Mouse (Mus musculus) spleen, adult 18-20 months (tissue): ENCODE measurements around the gene Cysltr2.
A peak's percentile ranks its signal among the peaks of the same experiment; 100 is the strongest.

Experiments
- DNase-seq, 2 experiments: peaks; one replicate each; pipeline ENCODE4 v3.0.0; 2022; ENCODE audit warnings: mixed read lengths in 2 of 2

Cysltr2 gene

DNA sequence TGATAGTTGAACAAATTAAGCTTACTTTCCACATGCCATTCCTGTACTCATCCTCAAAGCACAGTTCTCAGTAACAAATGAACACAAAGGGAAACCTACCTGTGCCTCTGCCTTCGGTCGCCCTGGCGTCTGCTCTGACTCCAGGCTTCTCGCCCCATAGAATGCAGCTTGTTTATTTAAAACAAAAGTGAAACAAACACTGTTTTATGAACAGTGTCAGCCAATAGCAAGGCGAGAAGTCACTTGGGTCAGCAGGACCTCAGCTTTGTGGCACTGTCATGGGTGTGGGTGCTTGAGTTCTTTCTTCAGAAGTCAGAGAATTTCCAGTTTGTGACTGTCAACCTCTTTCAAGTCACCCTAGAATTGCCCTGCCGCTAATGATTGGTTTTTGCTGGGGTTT is at the start of gene Cysltr2:
TSS of gene Cysltr2 (minus strand) at position 178 of the 400 bp plus-strand sequence.
- DNase-seq, result no peak

- no peak for DNase-seq
Measured at GRCm38 (mm10) chr14:73094802-73095550, 46.1 kb upstream of the Cysltr2 start.

- DNase-seq, result no peak
Measured at GRCm38 (mm10) chr14:73092871-73093270, 44.0 kb upstream of the Cysltr2 start.

DNA sequence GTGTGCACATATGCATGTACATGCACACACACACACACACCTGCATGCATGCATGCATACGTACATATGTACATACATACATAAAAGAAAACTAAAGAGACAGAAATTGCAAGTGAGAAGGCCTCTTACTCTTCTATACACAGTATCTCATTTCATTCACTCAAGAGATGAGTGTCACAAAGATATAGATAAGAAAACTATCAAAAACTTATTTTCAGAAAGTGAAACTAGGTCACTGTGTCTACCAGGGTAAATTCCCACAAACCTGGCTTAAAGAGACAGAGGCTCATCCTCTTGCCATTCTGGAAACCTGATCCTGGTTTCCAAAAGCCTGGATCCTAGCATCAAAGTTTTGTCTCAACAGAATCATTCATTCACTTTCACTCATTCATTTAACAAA is 39.3 kb upstream of the Cysltr2 start:
- DNase-seq, result no peak

DNA sequence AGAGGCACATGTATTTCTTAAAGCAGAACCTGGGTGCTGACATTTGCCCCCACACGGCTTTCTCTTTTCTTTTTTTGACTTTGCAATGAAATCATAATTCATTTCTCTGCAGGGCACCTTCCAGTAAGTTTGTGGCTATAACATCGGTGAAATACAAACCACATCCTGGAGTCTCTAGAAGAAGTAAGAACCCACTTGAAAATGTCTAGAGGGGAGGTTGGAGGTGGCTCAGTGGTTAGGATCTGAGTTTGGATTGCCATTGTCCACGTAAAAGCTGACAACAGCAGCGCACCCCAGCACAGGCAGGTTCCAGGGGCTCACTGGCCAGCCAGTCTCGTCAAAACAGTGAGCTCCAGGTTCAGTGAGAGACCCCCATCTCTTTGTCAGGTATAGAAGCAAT is 38.8 kb upstream of the Cysltr2 start:
- no peak for DNase-seq

DNA sequence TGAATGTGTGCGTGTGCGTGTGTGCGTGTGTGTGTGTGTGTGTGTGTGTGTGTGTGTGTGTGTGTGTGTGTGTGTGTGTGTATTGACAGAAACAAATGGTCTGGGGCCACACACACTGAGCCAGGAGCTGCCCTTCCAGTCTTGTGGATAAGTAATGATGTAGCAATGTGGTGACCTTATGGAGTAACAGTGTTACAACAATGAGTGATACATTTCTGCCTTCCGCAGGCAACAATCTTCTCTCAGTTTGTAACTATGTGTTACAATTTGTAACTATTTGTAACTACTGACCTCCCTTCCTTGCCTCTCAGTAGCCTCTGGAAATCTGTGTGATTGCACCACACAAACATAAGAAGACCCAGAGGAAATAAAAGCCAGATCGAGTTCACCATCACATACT is 38.3 kb upstream of the Cysltr2 start:
- no peak for DNase-seq

GRCm38 (mm10) chr14:73086425-73086824 is 37.5 kb upstream of the Cysltr2 start:
- no peak for DNase-seq

- no peak for DNase-seq
Measured at GRCm38 (mm10) chr14:73083563-73083962, 34.6 kb upstream of the Cysltr2 start.

GRCm38 (mm10) chr14:73064460-73064859 is 15.5 kb upstream of the Cysltr2 start:
- DNase-seq, result no peak

GRCm38 (mm10) chr14:73058755-73059154 is 9.8 kb upstream of the Cysltr2 start:
- DNase-seq, result no peak

- DNase-seq, result no peak
Measured at GRCm38 (mm10) chr14:73057764-73058163, 8.8 kb upstream of the Cysltr2 start.

DNA sequence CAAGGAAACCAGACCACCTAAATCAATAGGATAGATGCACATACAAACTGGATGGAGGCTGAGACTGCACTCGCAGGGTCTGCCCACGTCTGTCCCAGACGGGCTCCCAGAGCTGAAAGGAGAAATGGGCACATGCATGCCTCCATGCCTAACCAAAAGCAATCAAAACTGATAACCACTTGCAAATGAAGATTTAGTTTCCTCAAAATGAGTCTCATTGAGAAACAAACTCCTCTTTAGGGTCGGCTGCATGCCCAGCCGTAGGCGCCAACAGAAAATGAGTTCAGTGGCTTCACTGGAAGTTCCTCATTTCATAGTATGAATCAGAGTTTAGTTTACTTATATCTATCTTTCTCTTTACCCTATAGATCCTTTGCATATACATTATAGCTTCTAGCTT is 7.9 kb upstream of the Cysltr2 start:
- no peak for DNase-seq

DNA sequence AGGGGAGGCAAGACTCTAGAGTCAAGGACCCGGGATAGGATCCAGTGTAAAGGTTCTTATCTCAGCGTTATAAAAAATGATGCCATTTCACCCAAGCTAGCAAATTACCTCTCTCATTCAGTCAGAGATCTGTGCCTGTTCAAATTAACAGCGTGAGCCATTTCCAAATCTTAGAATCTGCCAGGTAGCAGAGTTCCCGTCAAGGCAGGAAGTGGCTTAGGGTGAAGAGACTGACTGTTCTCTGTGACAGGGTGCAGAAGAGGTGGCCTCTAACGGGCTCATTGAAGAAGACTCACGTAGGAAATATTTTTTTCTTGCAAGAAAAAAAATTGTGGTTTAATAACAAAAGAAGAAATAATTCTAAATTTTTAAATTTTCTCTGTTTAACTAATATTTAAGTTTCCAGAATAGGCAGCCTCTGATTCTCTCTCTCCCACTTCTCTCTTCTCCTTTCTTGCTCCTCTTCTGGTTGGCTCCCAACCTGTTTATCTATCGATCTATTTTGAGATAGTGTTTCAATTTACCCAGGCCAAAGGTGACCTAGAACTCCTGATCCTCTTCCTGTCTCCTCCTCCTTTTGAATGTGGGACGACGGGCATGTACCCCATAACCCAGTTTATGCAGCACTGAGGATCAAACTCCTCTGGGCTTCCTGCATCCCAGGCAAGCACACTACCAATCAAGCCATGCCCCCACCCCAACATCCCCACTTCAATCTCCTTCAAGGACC is 3.5 kb downstream of the Cysltr2 start:
- DNase-seq, result no peak

GRCm38 (mm10) chr14:73041689-73042088 is 7.2 kb downstream of the Cysltr2 start:
- DNase-seq, result no peak

DNA sequence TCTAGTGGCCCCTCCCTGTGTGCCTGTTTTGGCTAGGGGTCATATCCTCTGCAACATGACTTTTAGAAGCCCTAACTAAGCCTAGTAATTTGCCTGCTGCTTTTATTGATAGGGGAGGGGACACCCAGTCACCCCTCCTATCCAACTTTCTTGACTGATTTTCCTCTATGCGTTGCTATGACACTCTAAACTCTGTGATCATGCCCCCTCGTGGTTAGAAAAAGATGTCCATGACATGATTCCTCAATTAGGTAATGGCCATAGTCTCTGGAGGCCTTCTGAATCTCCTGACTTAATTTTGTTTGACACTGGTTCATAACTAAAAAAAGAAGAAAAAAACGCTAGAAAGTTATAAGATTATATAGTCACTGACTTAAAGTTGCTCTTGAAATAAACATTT is 15.6 kb downstream of the Cysltr2 start:
- no peak for DNase-seq

DNA sequence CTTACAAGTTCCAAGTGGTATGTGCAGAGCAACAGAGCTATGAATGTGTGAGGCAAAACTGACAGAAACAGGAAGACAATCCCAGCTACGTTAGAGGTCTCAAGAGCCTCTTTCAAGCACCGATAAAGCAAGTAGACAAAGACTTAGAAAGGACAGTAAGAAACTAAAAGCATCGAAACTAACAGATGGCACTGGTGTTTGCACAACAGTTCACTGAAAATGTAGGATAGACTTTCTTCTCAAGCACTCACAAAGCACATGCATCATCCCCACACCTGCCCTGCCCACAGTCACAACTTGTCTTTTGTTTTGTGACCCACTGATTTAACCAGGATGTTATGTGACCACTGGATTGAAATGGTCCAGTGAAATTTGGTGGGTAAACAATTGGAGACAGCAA is 17.7 kb downstream of the Cysltr2 start:
- DNase-seq, result no peak

DNA sequence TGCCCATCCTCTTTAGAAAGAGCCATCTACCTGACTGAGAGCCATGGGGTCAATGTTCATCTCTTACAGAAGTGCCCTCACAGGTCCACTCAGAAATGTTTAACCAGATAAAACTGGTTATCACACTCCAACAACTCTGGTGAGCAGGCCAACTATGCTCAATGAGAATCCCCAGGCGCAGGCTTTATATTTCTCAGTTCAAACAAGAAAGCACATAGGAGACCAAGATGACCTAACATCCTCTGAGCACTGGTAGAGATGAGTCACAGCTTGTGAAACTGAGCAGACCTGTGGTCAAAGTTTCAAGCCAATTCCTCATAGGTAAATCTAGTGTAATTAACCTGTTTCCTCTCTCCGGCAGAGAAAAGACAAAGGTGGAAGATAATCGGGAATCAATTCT is 31.6 kb downstream of the Cysltr2 start:
- DNase-seq, result no peak

DNA sequence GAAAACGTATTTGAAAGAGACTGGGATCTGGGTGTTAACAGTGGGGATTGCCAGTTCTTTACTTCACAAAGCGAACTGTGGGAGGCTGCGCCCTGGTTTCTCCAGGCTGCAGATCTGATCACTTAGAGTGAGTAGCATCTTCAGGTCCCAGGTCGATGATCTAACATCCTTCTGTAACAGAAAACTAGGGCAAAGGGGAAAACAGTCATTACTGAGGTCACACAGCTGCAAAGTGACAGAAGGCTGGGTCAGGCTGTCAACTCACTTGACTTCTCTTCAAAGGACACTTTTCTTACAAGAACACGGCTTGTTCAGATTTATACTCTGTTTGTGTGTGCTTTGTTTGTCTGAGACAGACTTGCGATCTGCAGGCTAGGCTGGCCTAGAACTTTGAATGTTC is 33.5 kb downstream of the Cysltr2 start:
- DNase-seq, result no peak

GRCm38 (mm10) chr14:73013723-73014544 is 35.0 kb downstream of the Cysltr2 start:
- DNase-seq, result no peak

GRCm38 (mm10) chr14:73001814-73002213 is 47.1 kb downstream of the Cysltr2 start:
- DNase-seq, result no peak

- peak in 1 of 2 experiments; percentile 52 for DNase-seq
Measured at GRCm38 (mm10) chr14:73000325-73000724, 48.6 kb downstream of the Cysltr2 start.

DNA sequence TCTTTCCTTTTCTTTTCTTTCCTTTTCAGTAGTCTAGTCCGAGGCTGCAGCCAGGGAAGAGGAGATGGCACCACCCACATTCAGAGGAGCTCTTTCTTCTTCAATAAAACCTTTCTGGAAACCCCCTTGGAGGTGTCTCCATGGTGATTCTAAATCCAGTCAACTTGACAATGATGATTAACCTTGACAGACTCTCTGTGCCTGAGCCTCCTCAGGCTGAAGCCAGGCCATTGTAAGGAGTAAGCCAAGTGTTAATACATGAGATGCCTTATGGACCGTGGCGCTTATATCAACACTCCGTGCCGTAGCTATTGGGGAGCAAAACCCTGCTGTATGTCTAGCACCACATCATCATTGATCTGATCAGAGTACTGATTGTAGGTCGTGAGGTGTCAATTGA is 50.8 kb downstream of the Cysltr2 start:
- DNase-seq, result no peak

GRCm38 (mm10) chr14:72986044-72986443 is 62.9 kb downstream of the Cysltr2 start:
- DNase-seq, result no peak

DNA sequence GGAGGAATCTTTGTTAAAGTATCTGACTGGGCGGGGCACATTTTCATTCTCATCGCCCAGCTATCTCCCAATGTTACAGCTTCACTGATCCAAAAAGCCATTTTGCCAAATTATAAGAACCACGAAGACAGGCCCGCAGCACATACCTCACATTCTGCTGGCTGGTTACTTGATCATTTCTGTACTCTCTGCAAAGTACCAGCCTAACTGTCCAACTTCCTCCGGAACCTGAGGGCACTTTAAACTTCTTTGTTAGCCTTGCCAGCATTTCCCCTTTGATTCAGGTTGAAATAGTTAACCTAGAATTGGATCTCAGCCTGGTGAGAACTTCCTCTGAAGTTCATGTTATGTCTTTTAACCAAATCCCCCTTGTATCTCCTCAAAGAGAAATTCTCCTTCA is 63.8 kb downstream of the Cysltr2 start:
- DNase-seq, result no peak
